Mouse (Mus musculus) heart, embryonic 13.5 days (tissue): ENCODE results near the gene Zdbf2. TPM values are rescaled to one million over a fixed set of nuclear protein-coding genes. Genes with fewer than 3 reads are reported as not detected.
A peak's percentile ranks its signal among the peaks of the same experiment; 100 is the strongest.
"Not testable (repeated sequence)": the region's sequence is repeated elsewhere in the genome, so short reads cannot be mapped to it uniquely, and the experiment has no call there.

Experiments
- ATAC-seq: fragments of 200-750 bp; cut with Nextera tagmentation; 2 replicates; pipeline ENCODE4 v1.8.0; 2017; ENCODE audit warnings: moderate TSS enrichment; ENCODE audit not compliant: insufficient number of reproducible peaks, low FRiP score, low TSS enrichment; ENCODE audit errors: extremely low read depth
- H3K27ac ChIP-seq: fragments of 300-500 bp; sonication (generic); replicated peaks from 2 replicates; pipeline ENCODE4 v1.5.1; 2015; ENCODE audit warnings: moderate library complexity, mild to moderate bottlenecking, inconsistent platforms
- H3K27me3 ChIP-seq: fragments of 300-500 bp; sonication (generic); replicated peaks from 2 replicates; pipeline ENCODE4 v1.6.1; 2015; ENCODE audit warnings: mild to moderate bottlenecking, inconsistent platforms
- H3K36me3 ChIP-seq: fragments of 300-500 bp; sonication (generic); 2 replicates; pipeline ENCODE4 v1.6.1; 2015; ENCODE audit warnings: mild to moderate bottlenecking, inconsistent platforms
- H3K4me1 ChIP-seq: fragments of 300-500 bp; sonication (generic); 2 replicates; pipeline ENCODE4 v1.6.1; 2015; ENCODE audit warnings: inconsistent platforms
- H3K4me2 ChIP-seq: fragments of 300-500 bp; sonication (generic); 2 replicates; pipeline ENCODE4 v1.6.1; 2015; ENCODE audit warnings: inconsistent platforms, mild to moderate bottlenecking, moderate library complexity
- H3K4me3 ChIP-seq: fragments of 300-500 bp; sonication (generic); 2 replicates; pipeline ENCODE4 v1.5.1; 2015; ENCODE audit warnings: moderate library complexity, mild to moderate bottlenecking, inconsistent platforms
- H3K9ac ChIP-seq: fragments of 300-500 bp; sonication (generic); 2 replicates; pipeline ENCODE4 v1.6.1; 2015; ENCODE audit warnings: inconsistent platforms, mild to moderate bottlenecking, moderate library complexity
- H3K9me3 ChIP-seq: fragments of 300-500 bp; sonication (generic); 2 replicates; pipeline ENCODE4 v1.6.1; 2016; ENCODE audit warnings: inconsistent platforms
- WGBS: fragments of 180-500 bp; shearing (Covaris S2); methylation state at CpG from one replicate; pipeline ENCODE4 v1.1.7; 2015; ENCODE audit warnings: mixed read lengths; 5-methylcytosine and 5-hydroxymethylcytosine counted together
- polyA plus RNA-seq: library from polyadenylated mRNA; unstranded; fragments of >200 nt; fragmentation: Nextera tagmentation; extraction: Ambion mirVana; gene quantifications from 2 replicates; pipeline ENCODE4 v1.2.1, GENCODE M21; 2015

The Zdbf2 gene
- polyA plus RNA-seq, 1 experiment from 2014 or later, result 6.5 TPM

- WGBS, result 32% methylated on average over 4 of the region's 4 CpGs
- Histone ChIP-seq H3K4me3 (no peak overlapping the region), H3K36me3 (no peaks in the 10 kb centered on the region), H3K27ac (no peak overlapping the region), H3K9ac (no peak overlapping the region), H3K27me3 (peaks cover 94% of the 10 kb centered on the region), H3K9me3 (no peaks in the 10 kb centered on the region), H3K4me2 (no peak overlapping the region), H3K4me1 (no peaks in the 10 kb centered on the region)
- ATAC-seq, result no peak
Observed at GRCm38 (mm10) chr1:63265461-63265860, 7.6 kb upstream of the Zdbf2 start.

DNA sequence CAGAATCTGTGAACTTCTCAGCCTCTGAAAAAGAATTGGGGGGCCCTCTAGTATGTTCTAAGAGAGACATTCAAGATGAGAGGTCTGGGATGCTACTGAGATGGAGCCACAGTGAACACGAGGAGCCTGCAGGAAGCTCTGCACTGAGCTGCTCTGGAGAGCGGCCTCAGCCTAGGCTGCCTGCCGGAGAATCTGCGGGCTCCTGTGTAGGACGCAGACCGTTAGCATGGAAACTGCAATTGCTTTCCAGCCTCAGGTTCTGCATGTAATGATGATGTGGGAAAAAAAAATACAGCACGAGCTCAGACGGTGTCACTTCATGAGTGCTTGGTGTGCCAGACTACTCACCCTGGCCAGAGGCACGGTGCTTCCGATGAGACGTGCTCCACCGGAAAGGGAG, 6.9 kb upstream of the Zdbf2 start:
- Histone ChIP-seq H3K4me2 (no peak overlapping the region), H3K4me3 (no peak overlapping the region), H3K27me3 (peaks cover 93% of the 10 kb centered on the region), H3K9ac (no peak overlapping the region), H3K27ac (no peak overlapping the region), H3K9me3 (no peaks in the 10 kb centered on the region), H3K36me3 (no peaks in the 10 kb centered on the region), H3K4me1 (no peaks in the 10 kb centered on the region)
- ATAC-seq, result no peak
- WGBS, result 49% methylated on average over 12 of the region's 12 CpGs

DNA sequence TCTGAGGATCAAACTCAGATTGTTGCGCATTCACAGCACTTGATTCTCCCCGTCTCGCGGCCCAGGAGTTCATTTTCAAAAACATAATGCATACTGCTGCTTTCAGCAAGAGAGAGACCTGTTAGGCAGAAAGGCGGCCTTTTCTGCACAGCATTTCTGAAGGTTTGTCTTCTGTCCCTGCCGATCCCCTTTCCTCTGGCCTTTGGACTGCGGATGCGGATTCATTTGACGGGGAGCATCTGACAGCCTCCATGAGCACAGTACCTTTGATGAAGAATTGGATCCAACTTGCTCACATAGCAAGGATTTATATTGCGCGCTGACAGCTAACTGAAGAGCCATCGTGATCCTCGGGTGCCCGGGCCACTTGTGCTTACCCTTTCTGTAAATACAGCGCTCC, 6.3 kb upstream of the Zdbf2 start:
- Histone ChIP-seq H3K4me3 (no peak overlapping the region), H3K4me1 (no peaks in the 10 kb centered on the region), H3K27me3 (peaks cover 95% of the 10 kb centered on the region), H3K4me2 (no peak overlapping the region), H3K27ac (no peak overlapping the region), H3K9ac (no peak overlapping the region), H3K9me3 (no peaks in the 10 kb centered on the region), H3K36me3 (no peaks in the 10 kb centered on the region)
- no peak for ATAC-seq
- WGBS, result 46% methylated on average over 15 of the region's 15 CpGs

DNA sequence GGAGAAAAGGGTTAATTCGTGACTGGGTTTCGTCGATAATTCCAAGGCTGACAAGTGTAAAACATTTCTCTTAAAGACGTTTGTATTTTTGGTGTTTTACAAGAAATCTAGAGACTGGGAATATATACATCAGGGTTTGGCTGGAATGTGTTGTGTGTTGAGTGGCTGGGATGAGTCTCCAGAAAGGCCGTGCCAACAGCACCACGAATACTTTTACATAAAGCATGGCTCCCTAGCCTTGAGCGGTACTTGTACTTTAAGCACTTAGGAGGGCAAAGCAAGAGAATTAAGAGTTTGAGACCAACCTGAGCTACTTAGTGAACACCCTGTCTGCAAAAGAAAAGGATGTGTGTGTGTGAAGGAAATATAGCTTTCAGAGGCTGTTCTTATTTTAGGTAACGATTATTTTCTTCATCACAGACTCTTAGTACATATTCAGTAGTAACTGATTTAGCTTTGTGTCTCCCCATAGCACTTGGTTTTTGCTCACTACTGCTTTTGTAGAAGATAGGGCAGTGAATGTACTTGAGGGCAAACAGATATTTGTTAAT, 865 bp upstream of the Zdbf2 start:
- Histone ChIP-seq H3K4me1 (peaks cover 6% of the 10 kb centered on the region), H3K9me3 (no peaks in the 10 kb centered on the region), H3K27ac (0 out of 2 replicates have a peak overlapping the region, but pooled peaks have one; percentile 67), H3K9ac (no peak overlapping the region), H3K4me3 (peak overlapping the region; percentile 68), H3K36me3 (no peaks in the 10 kb centered on the region), H3K27me3 (peaks cover 86% of the 10 kb centered on the region), H3K4me2 (peak overlapping the region; percentile 71)
- ATAC-seq, result no peak
- 28% methylated on average over 8 of the region's 8 CpGs for WGBS

GRCm38 (mm10) chr1:63273339-63273951, 380 bp downstream of the Zdbf2 start:
- H3K4me1 ChIP-seq, result peaks cover 6% of the 10 kb centered on the region
- H3K36me3 ChIP-seq, result no peaks in the 10 kb centered on the region
- H3K9me3 ChIP-seq, result no peaks in the 10 kb centered on the region
- under 1% methylated on average over 51 of the region's 89 CpGs for WGBS
- peak overlapping the region; percentile 71 for H3K4me2 ChIP-seq
- peak overlapping the region; percentile 68 for H3K4me3 ChIP-seq
- peaks cover 80% of the 10 kb centered on the region for H3K27me3 ChIP-seq
- ATAC-seq, result peak; percentile 45; the same call in 1 of the 2 replicates
- peak overlapping the region; percentile 67 for H3K27ac ChIP-seq
- peak overlapping the region; percentile 89 for H3K9ac ChIP-seq

- Histone ChIP-seq H3K4me3 (peak overlapping the region; percentile 68), H3K4me2 (peak overlapping the region; percentile 71), H3K27me3 (peaks cover 76% of the 10 kb centered on the region), H3K27ac (no peak overlapping the region), H3K36me3 (no peaks in the 10 kb centered on the region), H3K9me3 (no peaks in the 10 kb centered on the region), H3K4me1 (peaks cover 6% of the 10 kb centered on the region), H3K9ac (peak overlapping the region; percentile 89)
- 15% methylated on average over 19 of the region's 19 CpGs for WGBS
- ATAC-seq, result no peak
Observed at GRCm38 (mm10) chr1:63274046-63274730, 1.1 kb downstream of the Zdbf2 start.

DNA sequence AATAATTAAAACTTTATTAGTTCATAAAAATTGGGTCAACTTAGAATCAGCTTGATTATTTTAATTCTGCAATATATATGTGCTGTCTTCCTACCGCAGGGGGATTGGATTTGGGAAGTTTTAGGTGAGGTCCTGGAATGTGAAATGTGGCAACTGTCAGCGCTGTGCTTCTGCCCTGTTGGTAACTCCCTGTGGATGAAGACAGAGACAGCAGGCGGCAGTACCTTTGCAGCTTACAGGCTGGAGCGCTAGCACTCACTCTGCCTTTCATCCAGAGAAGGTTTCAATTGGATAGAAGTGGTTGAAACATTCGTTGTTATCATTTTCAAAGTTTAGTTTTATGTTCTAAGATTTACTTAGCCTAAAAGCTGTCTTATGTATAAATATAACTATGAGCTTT, 5.0 kb downstream of the Zdbf2 start:
- no peak for ATAC-seq
- Histone ChIP-seq H3K36me3 (no peaks in the 10 kb centered on the region), H3K4me2 (no peak overlapping the region), H3K9me3 (no peaks in the 10 kb centered on the region), H3K4me1 (peaks cover 6% of the 10 kb centered on the region), H3K9ac (no peak overlapping the region), H3K27me3 (peaks cover 51% of the 10 kb centered on the region), H3K4me3 (no peak overlapping the region), H3K27ac (no peak overlapping the region)
- 31% methylated on average over 5 of the region's 5 CpGs for WGBS

- H3K4me1 ChIP-seq, result no peaks in the 10 kb centered on the region
- H3K9ac ChIP-seq, result no peak overlapping the region
- no peak overlapping the region for H3K4me3 ChIP-seq
- 0 out of 2 replicates have a peak, but pooled peaks cover 4% of the 10 kb centered on the region for H3K36me3 ChIP-seq
- no peaks in the 10 kb centered on the region for H3K9me3 ChIP-seq
- 53% methylated on average over 7 of the region's 7 CpGs for WGBS
- H3K4me2 ChIP-seq, result no peak overlapping the region
- no peak for ATAC-seq
- H3K27me3 ChIP-seq, result no peaks in the 10 kb centered on the region
- no peak overlapping the region for H3K27ac ChIP-seq
Observed at GRCm38 (mm10) chr1:63293965-63294364, 20.9 kb downstream of the Zdbf2 start.

- Histone ChIP-seq H3K27me3 (peaks cover 37% of the 10 kb centered on the region), H3K4me3 (peak overlapping the region; percentile 33), H3K9me3 (no peaks in the 10 kb centered on the region), H3K36me3 (peaks cover 41% of the 10 kb centered on the region), H3K4me2 (peak overlapping the region; percentile 65), H3K9ac (no peak overlapping the region), H3K27ac (no peak overlapping the region), H3K4me1 (peaks cover 3% of the 10 kb centered on the region; the same call in 1 of the 2 replicates)
- no peak for ATAC-seq
- WGBS, result 33% methylated on average over 18 of the region's 18 CpGs
Observed at GRCm38 (mm10) chr1:63309661-63310060, 36.6 kb downstream of the Zdbf2 start.

DNA sequence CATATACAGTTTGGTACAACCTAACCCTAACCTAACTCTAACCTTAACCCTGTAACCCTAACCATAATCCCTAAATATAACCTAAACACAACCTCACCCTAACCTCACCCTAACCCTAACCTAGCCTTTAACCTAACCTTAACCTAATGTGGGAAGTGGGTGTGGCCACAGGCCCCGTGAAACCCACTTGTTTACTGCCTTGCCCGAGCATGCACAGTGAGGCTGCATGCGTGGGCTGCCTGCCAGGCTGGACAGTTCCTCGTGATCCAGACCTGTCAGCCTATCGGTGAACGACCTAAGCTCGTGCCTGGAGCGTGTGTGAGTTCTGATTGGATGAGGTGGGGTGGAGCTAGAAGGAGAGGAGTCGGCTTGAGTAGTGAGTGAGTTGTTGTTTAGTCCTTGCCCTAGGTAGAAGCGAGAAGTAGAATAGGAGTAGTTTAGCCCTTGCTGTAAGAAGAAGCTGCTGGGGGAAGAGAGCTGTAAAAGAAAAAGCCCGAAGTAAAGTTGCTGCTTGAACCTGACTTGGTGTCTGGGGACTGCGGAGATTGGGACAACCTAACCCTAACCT, 50.6 kb downstream of the Zdbf2 start:
- H3K9me3 ChIP-seq, H3K27me3 ChIP-seq, H3K4me2 ChIP-seq, H3K27ac ChIP-seq, H3K4me1 ChIP-seq, H3K9ac ChIP-seq, H3K4me3 ChIP-seq, H3K36me3 ChIP-seq, ATAC-seq: not testable (repeated sequence)
- WGBS, result 33% methylated on average over 12 of the region's 12 CpGs
